Mouse (Mus musculus) 3T3-L1 (cell line): Measurements from ENCODE around the gene Mup11.
"Not testable (repeated sequence)": the region's sequence is repeated elsewhere in the genome, so short reads cannot be mapped to it uniquely, and the experiment has no call there.

Experiments used
- DNase-seq: peaks from one replicate; pipeline ENCODE4 v3.0.0-alpha.2; 2015; ENCODE audit warnings: low read depth, low spot score

The Mup11 gene

GRCm38 (mm10) chr4:60662311-60662710, at the start of gene Mup11:
Gene Mup11, minus strand, starts transcription at chr4:60662411.
- not testable (repeated sequence) for DNase-seq
